Mouse (Mus musculus): Measurements from ENCODE around the gene Hspbp1.

Hspbp1 gene

GRCm38 (mm10) chr7:4684632-4685417, at the start of gene Hspbp1:
Gene Hspbp1, minus strand, starts transcription at chr7:4685068.
- ChIA-PET POLR2A (interaction anchor here (0.5 to 4.7 kb wide), 130 partner anchors 8 to 1520 kb away, joined by 3 to 141 read pairs (median 5); partner anchors contain the start of genes Cox6b2 (in 3 of the 4), Kmt5c (in 3 of the 4), Ppp6r1 (in 3 of the 4) and Rpl28 (in 3 of the 4)), CTCF (interaction anchor here (0.5 to 1.8 kb wide), 15 partner anchors 10 to 375 kb away, joined by 3 to 14 read pairs (median 4); partner anchors contain the start of genes Cox6b2 (in 1 of the 4) and Kmt5c (in 1 of the 4))

GRCm38 (mm10) chr7:4732968-4733392, 48.1 kb upstream of the Hspbp1 start:
- ChIA-PET CTCF (interaction anchor here in 2 of 4 experiments (0.6 to 1.1 kb wide), 2 partner anchors 28 to 60 kb away, joined by 3 to 4 read pairs; partner anchors contain the start of gene Rpl28 (in 1 of the 2)), POLR2A (interaction anchor here in 2 of 4 experiments (0.7 to 2.8 kb wide), 4 partner anchors 19 to 60 kb away, joined by 3 to 13 read pairs (median 5); partner anchors contain the start of genes Cox6b2 (in 1 of the 2), Rpl28 (in 1 of the 2) and Tmem238 (in 1 of the 2))

GRCm38 (mm10) chr7:4731090-4731489, 46.2 kb upstream of the Hspbp1 start:
- ChIA-PET POLR2A (interaction anchor here in 3 of 4 experiments (0.6 to 2.0 kb wide), 7 partner anchors 8 to 81 kb away, joined by 3 to 10 read pairs (median 4); partner anchors contain the start of genes Kmt5c (in 2 of the 3), Cox6b2 (in 1 of the 3) and Ube2s (in 1 of the 3)), CTCF (interaction anchor here in 1 of 4 experiments (0.6 kb wide), 1 partner anchor 31 kb away, joined by 3 read pairs; no protein-coding TSS in a partner anchor)

- POLR2A ChIA-PET, result interaction anchor here in 2 of 4 experiments (0.8 to 5.5 kb wide), 14 partner anchors 14 to 115 kb away, joined by 3 to 38 read pairs (median 7); partner anchors contain the start of genes Cox6b2 (in 2 of the 2), Kmt5c (in 2 of the 2), Rpl28 (in 2 of the 2) and Ube2s (in 2 of the 2)
- CTCF ChIA-PET, result interaction anchor here in 2 of 4 experiments (0.5 to 1.3 kb wide), 3 partner anchors 15 to 186 kb away, joined by 3 read pairs; partner anchors contain the start of gene Kmt5c (in 1 of the 2)
Measured at GRCm38 (mm10) chr7:4725169-4725568, 40.3 kb upstream of the Hspbp1 start, which contains the start of gene Tmem150b. Gene Tmem150b, minus strand, starts transcription at chr7:4725249.

GRCm38 (mm10) chr7:4724359-4724758, 39.5 kb upstream of the Hspbp1 start:
- ChIA-PET CTCF (interaction anchor here in 3 of 4 experiments (0.7 to 2.0 kb wide), 7 partner anchors 15 to 167 kb away, joined by 3 to 16 read pairs (median 3); partner anchors contain the start of gene Kmt5c (in 1 of the 3)), POLR2A (interaction anchor here in 3 of 4 experiments (0.8 to 5.5 kb wide), 22 partner anchors 11 to 142 kb away, joined by 3 to 38 read pairs (median 5); partner anchors contain the start of genes Cox6b2 (in 3 of the 3), Hspbp1 (in 2 of the 3), Kmt5c (in 2 of the 3) and Rpl28 (in 2 of the 3))

- ChIA-PET CTCF (interaction anchor here in 3 of 4 experiments (0.7 to 2.0 kb wide), 6 partner anchors 16 to 87 kb away, joined by 3 to 16 read pairs (median 4); partner anchors contain the start of gene Kmt5c (in 1 of the 3)), POLR2A (interaction anchor here in 3 of 4 experiments (0.7 to 5.5 kb wide), 25 partner anchors 11 to 252 kb away, joined by 3 to 38 read pairs (median 5); partner anchors contain the start of genes Cox6b2 (in 3 of the 3), Ube2s (in 3 of the 3), Hspbp1 (in 2 of the 3) and Kmt5c (in 2 of the 3))
Measured at GRCm38 (mm10) chr7:4723508-4723907, 38.6 kb upstream of the Hspbp1 start.

GRCm38 (mm10) chr7:4719276-4719675, 34.4 kb upstream of the Hspbp1 start:
- ChIA-PET CTCF (interaction anchor here in 1 of 4 experiments (0.7 kb wide), 1 partner anchor 14 kb away, joined by 3 read pairs; no protein-coding TSS in a partner anchor), POLR2A (interaction anchor here in 3 of 4 experiments (0.6 to 2.3 kb wide), 13 partner anchors 11 to 178 kb away, joined by 3 to 9 read pairs (median 4); partner anchors contain the start of genes Cox6b2 (in 1 of the 3), Kmt5c (in 1 of the 3), Rpl28 (in 1 of the 3) and Ube2s (in 1 of the 3))

- POLR2A ChIA-PET, result interaction anchor here in 3 of 4 experiments (0.6 to 3.4 kb wide), 17 partner anchors 12 to 239 kb away, joined by 3 to 25 read pairs (median 3); partner anchors contain the start of genes Cox6b2 (in 2 of the 3), Kmt5c (in 2 of the 3), Rpl28 (in 2 of the 3) and Ube2s (in 1 of the 3)
- CTCF ChIA-PET, result interaction anchor here in 2 of 4 experiments (0.6 to 1.4 kb wide), 5 partner anchors 11 to 301 kb away, joined by 3 to 4 read pairs (median 3); partner anchors contain the start of gene Cox6b2 (in 1 of the 2)
Measured at GRCm38 (mm10) chr7:4716955-4717354, 32.1 kb upstream of the Hspbp1 start.

- ChIA-PET CTCF (no interaction called here), POLR2A (interaction anchor here in 3 of 4 experiments (0.7 to 3.7 kb wide), 10 partner anchors 10 to 100 kb away, joined by 3 to 19 read pairs (median 6); partner anchors contain the start of genes Kmt5c (in 2 of the 3), Ube2s (in 2 of the 3) and Rpl28 (in 1 of the 3))
Measured at GRCm38 (mm10) chr7:4712594-4712993, 27.7 kb upstream of the Hspbp1 start.

GRCm38 (mm10) chr7:4705098-4705497, 20.2 kb upstream of the Hspbp1 start:
- ChIA-PET POLR2A (interaction anchor here (0.5 to 8.0 kb wide), 84 partner anchors 8 to 334 kb away, joined by 3 to 108 read pairs (median 5); partner anchors contain the start of genes Brsk1 (in 3 of the 4), Cox6b2 (in 3 of the 4), Hspbp1 (in 3 of the 4) and Rpl28 (in 3 of the 4)), CTCF (interaction anchor here (0.5 to 2.8 kb wide), 65 partner anchors 9 to 301 kb away, joined by 3 to 23 read pairs (median 4); partner anchors contain the start of genes Hspbp1 (in 3 of the 4), Kmt5c (in 2 of the 4), Rpl28 (in 2 of the 4) and Cox6b2 (in 1 of the 4))

- POLR2A ChIA-PET, result interaction anchor here (0.7 to 8.0 kb wide), 59 partner anchors 8 to 357 kb away, joined by 3 to 108 read pairs (median 7); partner anchors contain the start of genes Hspbp1 (in 3 of the 4), Kmt5c (in 3 of the 4), Rpl28 (in 3 of the 4) and Ube2s (in 3 of the 4)
- CTCF ChIA-PET, result interaction anchor here in 2 of 4 experiments (1.1 to 2.8 kb wide), 7 partner anchors 11 to 251 kb away, joined by 3 to 22 read pairs (median 4); partner anchors contain the start of gene Hspbp1 (in 1 of the 2)
Measured at GRCm38 (mm10) chr7:4703195-4703594, 18.3 kb upstream of the Hspbp1 start.

GRCm38 (mm10) chr7:4702334-4702733, 17.5 kb upstream of the Hspbp1 start:
- ChIA-PET CTCF (interaction anchor here in 3 of 4 experiments (0.6 to 1.5 kb wide), 6 partner anchors 14 to 571 kb away, joined by 3 to 7 read pairs (median 3); no protein-coding TSS in a partner anchor), POLR2A (interaction anchor here (0.6 to 8.0 kb wide), 62 partner anchors 10 to 1454 kb away, joined by 3 to 108 read pairs (median 6); partner anchors contain the start of genes Ube2s (in 4 of the 4), Hspbp1 (in 3 of the 4), Kmt5c (in 3 of the 4) and Rpl28 (in 3 of the 4))

GRCm38 (mm10) chr7:4693004-4693403, 8.1 kb upstream of the Hspbp1 start:
- ChIA-PET POLR2A (interaction anchor here (0.6 to 5.3 kb wide), 52 partner anchors 8 to 337 kb away, joined by 3 to 74 read pairs (median 6); partner anchors contain the start of genes Cox6b2 (in 3 of the 4), Hspbp1 (in 3 of the 4), Rpl28 (in 3 of the 4) and Tmem238 (in 3 of the 4)), CTCF (interaction anchor here in 3 of 4 experiments (1.2 to 3.3 kb wide), 3 partner anchors 12 kb away, joined by 3 to 22 read pairs (median 13); no protein-coding TSS in a partner anchor)

- CTCF ChIA-PET, result interaction anchor here in 2 of 4 experiments (2.8 to 3.3 kb wide), 2 partner anchors 14 kb away, joined by 13 to 22 read pairs; no protein-coding TSS in a partner anchor
- POLR2A ChIA-PET, result interaction anchor here in 3 of 4 experiments (0.5 to 5.3 kb wide), 26 partner anchors 8 to 322 kb away, joined by 3 to 74 read pairs (median 5); partner anchors contain the start of genes Ube2s (in 3 of the 3), Cox6b2 (in 2 of the 3), Rpl28 (in 2 of the 3) and Kmt5c (in 1 of the 3)
Measured at GRCm38 (mm10) chr7:4690951-4691653, 6.2 kb upstream of the Hspbp1 start.

GRCm38 (mm10) chr7:4690387-4690786, 5.5 kb upstream of the Hspbp1 start, which contains the start of gene Brsk1:
Gene Brsk1, plus strand, starts transcription at chr7:4690604.
- ChIA-PET CTCF (interaction anchor here in 1 of 4 experiments (0.6 kb wide), 1 partner anchor 212 kb away, joined by 3 read pairs; no protein-coding TSS in a partner anchor), POLR2A (interaction anchor here in 3 of 4 experiments (0.6 to 5.3 kb wide), 18 partner anchors 9 to 252 kb away, joined by 3 to 74 read pairs (median 4); partner anchors contain the start of genes Cox6b2 (in 2 of the 3), Kmt5c (in 2 of the 3), Rpl28 (in 1 of the 3) and Ube2s (in 1 of the 3))

All from embryonic stem cell, embryonic (primary cell).